Mouse (Mus musculus) induced T-regulatory cell, adult 2 months (primary cell): ENCODE data around the gene Gm40460.
"Not testable (repeated sequence)": the region's sequence is repeated elsewhere in the genome, so short reads cannot be mapped to it uniquely, and the experiment has no call there.

ENCODE experiments used
- DNase-seq: peaks from one replicate; pipeline ENCODE4 v3.0.0-alpha.2; 2012; ENCODE audit warnings: low read depth

The Gm40460 gene

DNA sequence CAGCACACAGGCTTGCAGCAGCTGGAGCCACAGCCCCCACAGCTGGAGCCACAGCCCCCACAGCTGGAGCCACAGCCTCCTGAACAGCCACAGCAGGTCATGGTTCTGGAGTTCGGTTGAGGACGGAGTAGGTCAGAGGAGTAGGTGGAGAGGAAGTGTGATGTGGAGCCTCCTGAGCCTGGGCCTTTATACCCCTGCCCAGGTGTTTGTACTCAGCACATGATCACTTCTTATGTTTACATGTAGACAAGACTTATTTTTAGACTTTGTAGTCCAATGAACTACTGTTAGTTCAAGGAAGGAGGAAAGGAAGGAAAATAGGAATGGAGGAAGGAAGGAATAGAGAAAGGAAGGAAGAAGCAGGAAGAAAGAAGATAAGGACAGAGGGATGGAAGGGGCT, at the start of gene Gm40460:
Gene Gm40460, minus strand, starts transcription at position 101 of the 400 bp plus-strand sequence.
- DNase-seq = no peak

DNA sequence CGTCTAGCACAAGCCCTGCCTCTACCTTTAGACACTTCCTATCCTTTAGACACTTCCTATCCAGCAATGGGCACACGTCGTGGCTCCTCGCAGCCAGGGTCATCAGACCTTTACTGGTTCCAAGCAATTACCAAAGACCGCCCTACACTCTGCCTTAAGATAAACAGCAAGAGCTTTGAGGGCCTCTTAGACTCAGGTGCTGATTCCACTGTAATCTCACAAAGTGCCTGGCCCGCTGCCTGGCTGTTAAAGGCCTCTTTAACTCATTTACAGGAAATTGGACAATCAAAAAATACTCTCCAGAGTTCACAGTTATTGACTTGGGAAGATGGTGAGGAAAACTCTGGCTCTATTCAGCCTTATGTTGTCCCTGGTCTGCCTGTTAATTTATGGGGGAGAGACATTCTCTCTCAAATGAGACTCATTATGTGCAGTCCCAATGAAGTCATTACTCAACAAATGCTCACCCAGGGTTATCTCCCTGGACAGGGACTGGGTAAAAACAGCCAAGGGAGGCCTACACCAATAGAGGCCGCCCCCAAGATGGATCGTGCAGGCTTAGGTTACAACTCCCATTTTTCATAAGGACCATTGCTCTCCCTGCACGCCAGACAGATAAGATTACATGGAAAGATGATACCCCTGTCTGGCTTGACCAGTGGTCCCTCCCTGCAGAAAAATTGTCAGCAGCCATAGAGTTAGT, 45.2 kb upstream of the Gm40460 start:
- not testable (repeated sequence) for DNase-seq

DNA sequence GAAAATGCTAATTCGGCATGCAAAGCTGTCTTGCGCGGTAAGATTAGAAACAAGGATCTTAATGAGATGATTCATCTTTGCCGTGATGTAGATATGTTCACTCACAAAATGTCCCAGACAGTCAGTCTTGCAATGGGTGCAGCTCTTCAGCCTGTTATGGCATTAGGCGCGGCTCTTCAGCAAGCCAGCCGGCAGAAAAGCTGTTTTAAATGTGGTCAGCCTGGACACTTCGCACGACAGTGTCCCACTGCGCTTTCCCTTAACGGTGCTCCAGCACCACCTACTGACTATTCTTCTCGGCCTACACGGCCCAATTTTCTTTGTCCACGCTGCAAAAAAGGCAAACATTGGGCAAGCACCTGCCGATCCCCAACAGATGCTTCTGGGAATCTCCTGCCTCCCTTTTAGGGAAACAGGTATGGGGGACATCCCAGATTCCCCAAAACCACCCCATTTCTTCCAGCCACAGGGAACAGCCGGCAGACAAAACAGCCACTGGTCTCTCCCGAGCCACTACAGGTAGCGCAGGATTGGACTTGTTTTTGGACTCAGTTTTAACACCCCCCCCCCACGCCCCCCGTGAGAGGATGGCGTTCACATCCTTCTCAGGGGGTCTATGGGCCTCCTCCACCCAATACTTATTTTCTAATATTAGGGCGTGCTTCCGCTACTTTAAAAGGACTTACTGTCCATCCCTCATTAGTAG, 44.4 kb upstream of the Gm40460 start:
- no peak for DNase-seq

GRCm38 (mm10) chr7:142284615-142285080, 43.8 kb upstream of the Gm40460 start:
- peak; percentile 95 for DNase-seq

- peak; percentile 75 for DNase-seq
These were observed 43.2 kb upstream of the Gm40460 start for GRCm38 (mm10) chr7:142284023-142284591.

DNA sequence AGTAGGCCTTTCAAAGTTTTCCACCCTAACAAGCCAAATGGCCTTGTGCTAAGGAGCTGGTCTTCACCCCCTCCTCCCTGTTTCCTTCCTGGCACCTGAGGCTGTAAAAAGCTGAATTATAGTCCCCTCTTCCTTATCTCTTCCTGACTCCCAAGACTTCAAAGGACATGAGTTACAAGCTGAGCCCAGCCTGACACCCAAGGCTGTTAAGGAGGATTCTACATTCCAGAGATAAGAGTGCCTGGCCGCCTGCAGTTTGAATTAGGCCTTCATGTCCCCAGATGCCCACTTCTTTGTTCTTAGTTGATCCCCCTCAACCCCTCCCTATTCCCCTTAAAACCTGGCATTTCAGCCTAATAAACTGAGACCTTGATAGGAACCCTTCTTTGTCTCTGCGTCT, 42.0 kb upstream of the Gm40460 start:
- not testable (repeated sequence) for DNase-seq

DNA sequence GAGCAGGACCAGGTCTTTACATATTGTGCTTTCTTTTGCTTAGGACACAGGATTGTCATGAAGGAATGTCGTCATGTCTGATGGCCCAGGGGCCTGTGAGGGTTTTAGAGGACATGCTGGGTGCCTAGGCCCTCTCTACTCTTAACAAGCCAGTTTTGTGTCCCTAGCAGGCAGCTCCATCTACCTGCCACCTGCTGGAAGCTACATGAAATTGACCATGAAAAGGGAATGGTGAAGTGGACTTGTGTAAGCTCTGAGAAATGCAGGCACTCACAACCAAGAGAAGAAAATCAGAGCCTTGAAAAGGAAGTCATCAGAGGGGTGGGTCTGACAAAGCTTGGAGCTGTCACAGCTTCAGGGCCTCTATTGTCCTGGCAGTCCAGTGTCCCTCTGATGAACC, 38.4 kb upstream of the Gm40460 start:
- DNase-seq = not testable (repeated sequence)

DNA sequence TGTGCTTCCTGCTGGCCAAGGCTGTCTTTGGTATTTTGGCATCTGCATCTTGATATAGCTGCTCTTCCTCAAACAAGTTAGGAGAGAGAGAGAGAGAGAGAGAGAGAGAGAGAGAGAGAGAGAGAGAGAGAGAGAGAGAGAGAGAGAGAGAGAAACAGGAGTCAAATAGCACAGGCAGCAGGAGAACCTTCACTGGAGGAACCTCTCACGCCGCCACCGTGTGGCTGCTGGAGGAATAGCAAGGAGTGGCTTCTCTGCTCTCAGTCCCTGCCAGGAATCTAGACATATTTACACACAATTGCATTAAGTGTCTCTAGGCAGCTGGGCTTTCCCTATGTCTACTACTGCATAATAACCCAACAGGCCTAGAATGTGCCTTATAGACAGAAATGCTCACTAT, 37.3 kb upstream of the Gm40460 start:
- DNase-seq = peak; percentile 70

- not testable (repeated sequence) for DNase-seq
These were observed 33.4 kb upstream of the Gm40460 start, which contains the start of gene Gm4559 for GRCm38 (mm10) chr7:142274263-142274662. Gm4559 (minus strand) TSS chr7:142274363.

DNA sequence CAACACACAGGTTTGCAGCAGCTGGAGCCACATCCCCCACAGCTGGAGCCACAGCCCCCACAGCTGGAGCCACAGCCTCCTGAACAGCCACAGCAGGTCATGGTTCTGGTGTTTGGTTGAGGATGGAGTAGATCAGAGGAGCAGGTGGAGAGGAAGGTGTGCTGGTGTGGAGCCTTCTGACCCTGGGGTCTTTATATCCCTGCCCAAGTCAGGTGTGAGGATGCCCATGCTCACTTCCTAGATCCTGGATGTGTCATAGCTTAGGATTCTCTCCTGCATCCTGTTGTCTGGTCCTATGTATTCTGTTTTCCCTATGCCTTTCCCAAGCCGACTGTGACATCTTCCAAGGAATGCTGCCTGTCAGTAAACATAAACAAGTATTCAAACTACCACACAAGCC, 17.4 kb upstream of the Gm40460 start, which contains the start of gene Gm2431:
Gene Gm2431, minus strand, starts transcription at position 101 of the 400 bp plus-strand sequence.
- DNase-seq = not testable (repeated sequence)

- DNase-seq = peak; percentile 17
These were observed 14.6 kb upstream of the Gm40460 start for GRCm38 (mm10) chr7:142255517-142255916.

- DNase-seq = peak; percentile 19
These were observed 8.9 kb upstream of the Gm40460 start for GRCm38 (mm10) chr7:142249824-142250223.

- DNase-seq = no peak
These were observed 9.3 kb downstream of the Gm40460 start for GRCm38 (mm10) chr7:142231540-142231939.

DNA sequence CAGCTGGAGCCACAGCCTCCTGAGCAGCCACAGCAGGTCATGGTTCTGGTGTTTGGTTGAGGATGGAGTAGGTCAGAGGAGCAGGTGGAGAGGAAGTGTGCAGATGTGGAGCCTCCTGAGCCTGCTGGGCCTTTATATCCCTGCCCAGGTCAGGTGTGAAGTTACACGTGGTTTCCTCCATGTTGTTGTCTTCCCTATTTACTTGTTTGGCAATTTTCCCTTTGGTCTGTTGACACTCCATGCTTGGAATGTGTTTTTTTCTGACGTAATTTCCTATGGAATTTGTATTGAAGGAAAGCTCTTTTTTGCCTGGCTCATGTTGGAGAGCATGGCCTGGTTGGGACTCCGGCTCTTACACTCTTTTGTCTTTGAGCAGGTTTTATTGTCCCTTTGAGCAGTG, 11.0 kb downstream of the Gm40460 start, which contains the start of gene Krtap5-5:
Gene Krtap5-5, minus strand, starts transcription at position 101 of the 400 bp plus-strand sequence.
- DNase-seq = not testable (repeated sequence)

- DNase-seq = no peak
These were observed 16.4 kb downstream of the Gm40460 start for GRCm38 (mm10) chr7:142224518-142224917.

DNA sequence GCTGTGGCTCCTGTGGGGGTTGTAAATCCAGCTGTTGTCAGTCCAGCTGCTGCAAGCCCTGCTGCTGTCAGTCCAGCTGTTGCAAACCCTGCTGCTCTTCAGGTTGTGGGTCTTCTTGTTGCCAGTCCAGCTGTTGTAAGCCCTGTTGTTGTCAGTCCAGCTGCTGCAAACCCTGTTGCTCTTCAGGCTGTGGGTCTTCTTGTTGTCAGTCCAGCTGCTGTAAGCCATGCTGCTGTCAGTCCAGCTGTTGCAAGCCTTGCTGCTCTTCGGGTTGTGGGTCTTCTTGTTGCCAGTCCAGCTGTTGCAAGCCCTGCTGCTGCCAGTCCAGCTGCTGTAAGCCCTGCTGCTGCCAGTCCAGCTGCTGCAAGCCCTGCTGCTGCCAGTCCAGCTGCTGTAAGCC, 28.7 kb downstream of the Gm40460 start:
- not testable (repeated sequence) for DNase-seq

DNA sequence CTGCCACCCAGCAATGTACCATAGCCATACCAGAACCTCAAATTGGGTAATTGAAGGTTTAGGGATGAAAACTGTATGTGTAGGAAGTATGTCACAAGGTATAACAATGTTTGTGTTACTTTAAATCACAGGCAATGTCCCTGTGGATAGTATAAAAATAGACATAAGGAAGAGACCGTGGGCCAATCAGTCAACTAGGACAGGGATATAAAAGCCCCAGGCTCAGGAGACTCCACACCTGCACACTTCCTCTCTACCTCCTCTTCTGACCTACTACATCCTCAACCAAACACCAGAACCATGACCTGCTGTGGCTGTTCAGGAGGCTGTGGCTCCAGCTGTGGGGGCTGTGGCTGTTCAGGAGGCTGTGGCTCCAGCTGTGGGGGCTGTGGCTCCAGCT, 29.3 kb downstream of the Gm40460 start, which contains the start of gene Gm7579:
Gene Gm7579, plus strand, starts transcription at position 301 of the 400 bp plus-strand sequence.
- DNase-seq = no peak

- not testable (repeated sequence) for DNase-seq
These were observed 34.0 kb downstream of the Gm40460 start for GRCm38 (mm10) chr7:142206891-142207290.

GRCm38 (mm10) chr7:142205488-142205887, 35.4 kb downstream of the Gm40460 start:
- no peak for DNase-seq

GRCm38 (mm10) chr7:142201064-142201463, 39.8 kb downstream of the Gm40460 start, which contains the start of gene Krtap5-3:
Krtap5-3 (plus strand) TSS chr7:142201364.
- no peak for DNase-seq

DNA sequence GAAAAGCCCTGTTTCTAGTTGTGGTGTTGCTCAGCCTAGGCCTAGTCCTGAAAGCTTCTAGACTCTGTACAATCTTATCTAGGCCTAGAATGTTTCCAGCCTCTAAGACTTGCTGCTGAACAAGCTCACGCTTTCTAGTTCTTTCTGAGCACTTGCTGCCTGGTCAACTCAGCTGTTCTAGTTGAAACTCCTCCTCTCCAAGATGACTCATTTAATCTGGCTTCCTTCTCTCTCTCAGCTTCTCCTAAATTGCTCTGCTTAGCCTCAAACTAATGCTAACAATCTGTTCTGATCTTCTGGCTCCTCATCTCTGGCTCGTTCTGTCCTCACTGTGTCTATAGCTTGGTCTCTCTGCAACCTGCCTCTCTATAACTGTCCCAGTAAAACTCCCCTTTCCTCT, 42.1 kb downstream of the Gm40460 start:
- DNase-seq = no peak
